Mouse (Mus musculus) E14TG2a.4 (cell line): Measurements from ENCODE around the gene G430095P16Rik.

ENCODE experiments used
- H3K27me3 ChIP-seq: 2 replicates; pipeline ENCODE4 v1.6.1; 2014; ENCODE audit warnings: low read length, control low read depth; ENCODE audit not compliant: insufficient read depth
- H3K36me3 ChIP-seq: 2 replicates; pipeline ENCODE4 v1.6.1; 2014; ENCODE audit warnings: low read length, control low read depth; ENCODE audit not compliant: insufficient read depth
- H3K4me1 ChIP-seq: replicated peaks from 2 replicates; pipeline ENCODE4 v1.6.1; 2014; ENCODE audit warnings: low read depth, low read length, control low read depth
- H3K4me3 ChIP-seq: replicated peaks from 2 replicates; pipeline ENCODE4 v1.5.1; 2014; ENCODE audit warnings: mild to moderate bottlenecking, low read length
- H3K9me3 ChIP-seq: 2 replicates; pipeline ENCODE4 v1.6.1; 2014; ENCODE audit warnings: low read length, control low read depth
- CTCF ChIP-seq: conservative IDR thresholded peaks from 2 replicates; pipeline ENCODE4 v1.5.1; 2014; ENCODE audit warnings: low read length
- NANOG ChIP-seq: IDR thresholded peaks from 2 replicates; pipeline ENCODE4 v1.6.1; 2014; ENCODE audit warnings: borderline replicate concordance, low read length, mixed read lengths
- POU5F1 ChIP-seq: IDR thresholded peaks from 2 replicates; pipeline ENCODE4 v1.6.1; 2014; ENCODE audit warnings: low read length, borderline replicate concordance

G430095P16Rik gene

DNA sequence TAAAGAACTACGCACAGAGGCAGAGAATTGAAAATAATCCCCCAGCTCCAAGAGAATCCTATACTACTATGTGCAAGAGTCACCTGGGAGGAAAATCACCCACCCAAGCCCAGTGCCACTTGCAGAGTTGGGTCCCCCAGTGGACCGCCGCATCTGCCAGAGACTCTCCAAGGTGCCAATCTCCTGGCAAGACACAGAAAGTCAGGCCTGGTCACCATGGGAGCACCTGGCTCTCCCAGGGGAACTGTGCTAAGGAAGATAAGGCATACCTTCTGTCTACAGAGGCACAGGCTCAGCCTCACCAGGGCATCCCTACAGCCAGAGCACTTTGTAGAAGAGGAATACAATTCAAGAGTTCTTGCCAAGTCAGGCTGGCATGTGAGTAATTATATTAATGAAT is 35.5 kb downstream of the G430095P16Rik start:
- H3K4me1 ChIP-seq = no peaks in the 10 kb centered on the region
- H3K9me3 ChIP-seq = no peaks in the 10 kb centered on the region
- TF ChIP-seq POU5F1 = no peak
- no peak for TF ChIP-seq CTCF
- no peak for TF ChIP-seq NANOG
- H3K4me3 ChIP-seq = no peak overlapping the region
- no peaks in the 10 kb centered on the region for H3K36me3 ChIP-seq
- peaks cover 61% of the 10 kb centered on the region for H3K27me3 ChIP-seq

DNA sequence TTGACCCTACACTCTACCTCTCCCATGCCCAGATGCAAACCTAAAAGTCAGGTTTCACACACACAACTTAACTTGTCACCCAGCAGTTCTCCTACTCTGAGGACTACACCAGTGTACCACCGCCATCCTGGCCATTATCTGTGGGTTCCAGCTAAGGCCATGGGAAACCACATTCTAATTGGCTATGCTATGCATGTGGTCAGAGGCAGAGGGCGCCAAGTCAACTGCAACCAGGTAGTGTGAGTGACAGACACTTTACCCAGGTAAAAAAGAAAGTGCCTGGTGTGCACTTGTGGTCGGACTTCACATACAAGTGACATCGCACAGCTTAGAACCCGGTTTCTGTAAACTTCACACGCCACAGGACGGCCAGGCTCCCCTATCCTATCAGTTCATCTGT is 36.3 kb downstream of the G430095P16Rik start:
- no peaks in the 10 kb centered on the region for H3K4me1 ChIP-seq
- no peaks in the 10 kb centered on the region for H3K36me3 ChIP-seq
- H3K4me3 ChIP-seq = no peak overlapping the region
- H3K9me3 ChIP-seq = no peaks in the 10 kb centered on the region
- peaks cover 63% of the 10 kb centered on the region for H3K27me3 ChIP-seq
- TF ChIP-seq CTCF (peak; percentile 22; the same call in 1 of the 2 replicates), POU5F1 (no peak)

DNA sequence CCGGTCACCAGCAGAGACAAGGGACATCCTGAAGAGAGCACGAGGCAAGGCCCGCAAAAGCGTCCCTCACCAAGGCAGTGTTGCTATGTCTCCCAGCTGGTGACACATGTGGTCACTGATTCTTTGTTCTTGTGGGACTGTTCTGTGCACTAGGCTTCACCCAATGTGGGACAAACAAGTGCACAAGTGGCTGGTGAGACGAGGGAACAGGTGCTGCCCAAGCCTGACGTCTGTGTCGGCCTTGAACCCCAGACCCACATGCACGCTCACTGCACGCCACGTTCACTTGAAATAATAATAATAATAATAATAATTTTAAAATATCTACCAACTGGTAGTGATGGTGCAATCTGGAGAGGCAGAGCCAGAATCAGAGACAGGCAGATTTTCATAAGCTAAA is 36.9 kb downstream of the G430095P16Rik start:
- Histone ChIP-seq H3K4me1 (no peaks in the 10 kb centered on the region), H3K36me3 (no peaks in the 10 kb centered on the region), H3K27me3 (peaks cover 69% of the 10 kb centered on the region), H3K4me3 (no peak overlapping the region), H3K9me3 (no peaks in the 10 kb centered on the region)
- TF ChIP-seq POU5F1 (no peak), NANOG (no peak), CTCF (no peak)

DNA sequence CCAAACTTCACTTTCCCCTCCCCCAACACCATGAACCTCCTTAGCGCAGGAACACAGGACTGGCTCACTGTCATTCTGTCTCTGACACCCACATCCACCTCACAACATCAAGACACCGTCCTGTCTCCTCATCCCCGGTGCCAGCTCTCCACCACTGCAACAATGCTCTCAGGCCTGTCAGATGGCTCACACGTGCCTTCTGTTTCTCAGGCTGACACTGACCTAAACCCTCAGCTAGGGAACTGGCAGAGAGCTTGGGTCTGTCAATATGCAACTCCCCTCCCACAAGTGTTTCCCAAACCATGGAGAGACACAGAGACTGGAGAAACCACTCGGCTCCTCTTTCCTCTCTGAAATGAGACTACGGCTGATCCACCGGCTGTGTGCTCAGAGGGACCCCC is 37.6 kb downstream of the G430095P16Rik start:
- no peaks in the 10 kb centered on the region for H3K9me3 ChIP-seq
- no peak for TF ChIP-seq NANOG
- TF ChIP-seq CTCF = no peak
- TF ChIP-seq POU5F1 = no peak
- H3K36me3 ChIP-seq = no peaks in the 10 kb centered on the region
- H3K4me3 ChIP-seq = no peak overlapping the region
- H3K27me3 ChIP-seq = peaks cover 74% of the 10 kb centered on the region
- no peaks in the 10 kb centered on the region for H3K4me1 ChIP-seq

DNA sequence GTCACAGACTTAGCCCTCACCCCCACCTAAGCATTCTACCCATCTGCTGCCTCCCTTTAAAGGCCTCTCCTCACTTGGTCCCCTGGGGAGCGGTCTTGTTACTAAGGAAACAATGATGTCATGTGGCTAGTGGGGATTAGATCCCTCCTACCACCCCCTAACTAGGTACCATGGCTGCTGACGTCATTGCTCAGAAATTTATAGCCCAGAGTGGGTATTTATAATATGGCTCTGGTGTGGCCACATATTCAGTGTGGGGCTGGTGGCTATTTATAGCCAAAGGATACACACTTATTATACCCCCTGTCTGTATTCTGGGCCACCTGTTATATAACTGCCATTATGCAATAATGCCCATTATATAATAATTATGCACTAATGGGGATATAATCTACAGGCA is 38.1 kb downstream of the G430095P16Rik start:
- H3K27me3 ChIP-seq = peaks cover 74% of the 10 kb centered on the region
- TF ChIP-seq CTCF = no peak
- TF ChIP-seq NANOG = no peak
- no peak for TF ChIP-seq POU5F1
- H3K36me3 ChIP-seq = no peaks in the 10 kb centered on the region
- no peaks in the 10 kb centered on the region for H3K9me3 ChIP-seq
- no peaks in the 10 kb centered on the region for H3K4me1 ChIP-seq
- H3K4me3 ChIP-seq = no peak overlapping the region

DNA sequence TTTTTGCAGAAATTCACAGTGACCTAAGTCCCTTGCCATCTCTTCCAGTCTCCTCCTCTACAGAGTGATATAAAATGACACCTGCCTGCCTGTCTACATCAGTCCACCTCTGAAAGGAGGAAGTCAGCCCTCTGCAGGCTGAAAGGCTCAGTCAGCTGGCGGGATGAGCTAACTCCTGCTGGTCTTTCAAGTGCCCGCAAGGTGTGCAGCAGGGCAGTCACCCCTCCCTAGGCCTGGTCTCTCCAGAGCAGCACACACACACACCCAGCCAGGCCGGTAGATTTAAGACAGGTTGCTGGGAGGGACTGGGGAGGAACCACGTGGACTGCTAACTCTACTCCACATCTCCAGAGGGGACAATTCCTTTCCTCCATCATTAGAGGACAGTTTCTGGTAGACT is 41.3 kb downstream of the G430095P16Rik start:
- Histone ChIP-seq H3K4me3 (no peak overlapping the region), H3K27me3 (peaks cover 86% of the 10 kb centered on the region)
- TF ChIP-seq POU5F1 = no peak
- TF ChIP-seq CTCF = no peak
- TF ChIP-seq NANOG = no peak

DNA sequence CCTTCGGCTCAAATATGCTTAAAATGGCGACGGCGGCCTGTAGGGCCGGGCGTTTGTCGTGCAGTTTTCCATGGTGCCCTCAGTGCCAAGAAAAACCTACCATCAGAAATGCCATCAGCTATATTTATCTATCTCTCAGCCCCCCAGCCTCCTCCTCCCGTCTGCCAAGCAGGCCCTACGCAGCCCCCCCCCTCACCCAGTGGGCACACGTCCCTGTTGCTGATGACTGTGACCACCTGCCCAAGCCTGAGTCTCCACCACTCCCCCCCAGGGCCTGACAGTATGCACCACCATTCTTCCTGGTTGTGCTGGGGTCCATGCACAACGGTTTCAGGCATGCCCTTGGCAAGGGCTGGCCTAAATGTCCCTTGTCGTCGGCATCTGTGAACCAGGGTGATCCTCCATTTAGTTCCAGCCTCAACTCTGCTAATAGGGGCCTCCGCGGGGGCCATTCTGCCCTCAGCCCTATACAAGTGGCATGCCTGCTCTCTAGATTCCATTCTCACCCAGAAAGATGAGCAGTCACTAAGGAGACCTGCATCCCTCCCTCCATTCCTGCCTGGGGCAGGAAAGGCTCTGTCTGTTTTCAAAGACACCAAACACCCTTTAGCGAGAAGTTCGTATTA is 42.2 kb downstream of the G430095P16Rik start:
- Histone ChIP-seq H3K4me1 (no peaks in the 10 kb centered on the region), H3K36me3 (no peaks in the 10 kb centered on the region), H3K27me3 (peaks cover 87% of the 10 kb centered on the region), H3K9me3 (no peaks in the 10 kb centered on the region), H3K4me3 (no peak overlapping the region)
- TF ChIP-seq CTCF (no peak), NANOG (no peak), POU5F1 (no peak)

More for the DNA sequence above, 41.3 kb downstream of the G430095P16Rik start:
- H3K9me3 ChIP-seq = no peaks in the 10 kb centered on the region
- H3K36me3 ChIP-seq = no peaks in the 10 kb centered on the region
- H3K4me1 ChIP-seq = no peaks in the 10 kb centered on the region

DNA sequence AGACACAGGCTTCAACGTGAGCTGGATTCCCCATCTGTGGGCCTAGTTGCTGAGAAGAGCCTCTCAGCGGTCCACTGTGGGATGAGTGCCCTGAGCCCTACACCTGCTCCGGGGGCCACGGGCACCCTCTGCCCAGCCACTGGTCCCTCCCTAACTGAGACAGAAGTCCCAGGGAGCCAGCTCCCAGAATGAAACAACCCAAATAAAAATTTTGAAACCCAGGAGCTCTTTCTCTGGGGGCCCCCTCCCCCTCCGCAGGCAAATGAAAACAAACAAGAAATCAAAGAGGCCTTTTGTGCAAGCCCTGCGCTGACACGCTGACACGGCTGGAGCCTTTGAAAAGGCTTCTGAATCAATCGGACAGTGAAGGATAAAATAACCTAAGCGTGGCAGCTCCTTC is 42.8 kb downstream of the G430095P16Rik start:
- H3K4me3 ChIP-seq = no peak overlapping the region
- TF ChIP-seq CTCF = no peak
- no peak for TF ChIP-seq POU5F1
- TF ChIP-seq NANOG = no peak
- no peaks in the 10 kb centered on the region for H3K36me3 ChIP-seq
- H3K9me3 ChIP-seq = no peaks in the 10 kb centered on the region
- peaks cover 88% of the 10 kb centered on the region for H3K27me3 ChIP-seq
- no peaks in the 10 kb centered on the region for H3K4me1 ChIP-seq

DNA sequence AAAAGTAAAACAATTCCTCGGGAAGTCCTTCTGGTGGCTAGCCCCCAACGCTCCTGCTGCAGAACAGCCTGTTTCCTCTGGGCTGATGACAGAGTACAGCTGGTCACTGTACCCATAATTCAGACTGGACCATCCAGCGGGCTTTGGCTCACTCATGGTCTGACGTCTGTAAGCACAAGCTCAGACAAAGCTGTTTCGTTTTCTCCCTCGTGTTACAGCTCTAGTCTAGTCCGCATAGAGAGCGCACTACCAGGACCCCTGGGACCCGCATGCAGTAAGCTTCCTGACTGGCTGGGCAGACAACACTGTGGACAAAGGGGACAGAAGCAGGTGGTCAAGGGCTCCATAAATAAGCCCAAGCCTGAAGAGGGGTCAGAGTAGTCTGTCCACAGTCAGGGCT is 43.6 kb downstream of the G430095P16Rik start:
- H3K4me3 ChIP-seq = no peak overlapping the region
- no peaks in the 10 kb centered on the region for H3K9me3 ChIP-seq
- no peaks in the 10 kb centered on the region for H3K36me3 ChIP-seq
- H3K27me3 ChIP-seq = peaks cover 90% of the 10 kb centered on the region
- TF ChIP-seq POU5F1 (no peak), CTCF (no peak), NANOG (no peak)
- no peaks in the 10 kb centered on the region for H3K4me1 ChIP-seq
